Mouse (Mus musculus): ENCODE measurements around the gene E130309D02Rik. TPM values are rescaled to one million over a fixed set of nuclear protein-coding genes. Genes with fewer than 3 reads are reported as not detected.

The E130309D02Rik gene
- total and polyA plus RNA-seq, 2 experiments from 2014 or later, result 21.7 to 44.4 TPM

DNA sequence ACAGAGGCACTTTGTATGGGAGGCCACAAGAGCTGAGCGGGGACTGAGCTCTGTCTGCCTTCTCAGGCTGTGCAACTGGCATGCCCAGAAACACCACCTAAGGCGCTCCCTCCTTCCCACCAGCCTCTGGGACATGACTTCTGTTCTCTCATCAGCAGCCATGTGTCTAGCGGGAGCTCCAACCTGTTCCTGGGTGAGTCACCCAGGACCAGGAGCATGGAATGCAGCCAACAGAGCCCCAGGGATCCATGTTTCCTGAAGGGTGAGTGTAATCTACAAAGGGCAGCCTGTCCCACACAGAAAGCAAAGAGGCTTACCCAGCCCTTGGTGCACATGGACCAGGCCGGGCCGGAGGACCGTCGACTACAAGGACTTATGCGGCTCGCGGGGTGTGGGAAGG is 50.5 kb downstream of the E130309D02Rik start:
- Histone ChIP-seq H3K4me3 (ENCODE audit: low read length) (no peak overlapping the region), H3K9me3 (ENCODE audit: low read length) (no peaks in the 10 kb centered on the region), H3K4me2 (ENCODE audit: low read depth, low read length) (no peak overlapping the region), H3K27ac (no peak overlapping the region), H3K4me1 (ENCODE audit: insufficient read depth, low read length) (peaks cover 11% of the 10 kb centered on the region), H3K9ac (replicated peaks; ENCODE audit: low read length) (no peak overlapping the region), H3K27me3 (ENCODE audit: insufficient read depth, low read length) (no peaks in the 10 kb centered on the region), H3K36me3 (ENCODE audit: insufficient read depth, low read length) (peaks cover 19% of the 10 kb centered on the region)
- TF ChIP-seq CTCF (IDR thresholded peaks at IDR 0.05; ENCODE audit: low read depth), result no peak
- WGBS, result 90% methylated on average over 10 of the region's 10 CpGs
- ATAC-seq (no peak), DNase-seq (ENCODE audit: low spot score) (no peak)

DNA sequence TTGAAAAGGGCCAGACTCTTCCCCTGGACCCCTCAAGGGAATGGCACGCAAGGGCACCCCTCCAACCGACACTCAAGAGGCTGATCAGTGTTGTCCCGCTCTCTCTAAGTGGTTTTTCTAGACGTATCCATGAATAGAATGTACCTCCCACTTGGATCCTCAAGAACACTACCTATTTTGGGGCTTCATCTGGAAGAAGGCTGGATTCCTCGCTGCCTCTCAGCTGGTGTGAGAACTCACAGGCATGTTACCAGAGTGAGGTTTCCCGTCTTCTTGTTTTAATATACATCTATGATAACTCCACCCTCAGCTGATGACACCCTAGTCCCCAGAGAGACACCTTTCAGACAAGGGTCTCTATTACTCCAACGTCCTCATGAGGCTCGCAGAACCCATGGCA is 53.5 kb downstream of the E130309D02Rik start:
- TF ChIP-seq CTCF (IDR thresholded peaks at IDR 0.05; ENCODE audit: low read depth), result no peak
- Histone ChIP-seq H3K27me3 (ENCODE audit: insufficient read depth, low read length) (no peaks in the 10 kb centered on the region), H3K9me3 (ENCODE audit: low read length) (no peaks in the 10 kb centered on the region), H3K4me3 (ENCODE audit: low read length) (no peak overlapping the region), H3K36me3 (ENCODE audit: insufficient read depth, low read length) (peaks cover 29% of the 10 kb centered on the region), H3K9ac (replicated peaks; ENCODE audit: low read length) (no peak overlapping the region), H3K27ac (no peak overlapping the region), H3K4me1 (ENCODE audit: insufficient read depth, low read length) (no peaks in the 10 kb centered on the region), H3K4me2 (ENCODE audit: low read depth, low read length) (no peak overlapping the region)
- 96% methylated on average over 8 of the region's 8 CpGs for WGBS
- no peak for ATAC-seq
- DNase-seq (ENCODE audit: low spot score), result no peak

GRCm38 (mm10) chr5:143255802-143256201 is 59.4 kb downstream of the E130309D02Rik start:
- H3K9ac ChIP-seq (replicated peaks; ENCODE audit: low read length), result no peak overlapping the region
- H3K27me3 ChIP-seq (ENCODE audit: insufficient read depth, low read length), result no peaks in the 10 kb centered on the region; the same call in 1 of the 2 replicates
- no peak overlapping the region for H3K4me3 ChIP-seq (ENCODE audit: low read length)
- WGBS, result 90% methylated on average over 5 of the region's 5 CpGs
- H3K4me2 ChIP-seq (ENCODE audit: low read depth, low read length), result no peak overlapping the region
- no peak for DNase-seq (ENCODE audit: low spot score)
- no peak for TF ChIP-seq CTCF (IDR thresholded peaks at IDR 0.05; ENCODE audit: low read depth)
- peaks cover 54% of the 10 kb centered on the region for H3K36me3 ChIP-seq (ENCODE audit: insufficient read depth, low read length)
- no peak overlapping the region for H3K27ac ChIP-seq
- H3K9me3 ChIP-seq (ENCODE audit: low read length), result no peaks in the 10 kb centered on the region
- peaks cover 5% of the 10 kb centered on the region; the same call in 1 of the 2 replicates for H3K4me1 ChIP-seq (ENCODE audit: insufficient read depth, low read length)
- ATAC-seq, result no peak

DNA sequence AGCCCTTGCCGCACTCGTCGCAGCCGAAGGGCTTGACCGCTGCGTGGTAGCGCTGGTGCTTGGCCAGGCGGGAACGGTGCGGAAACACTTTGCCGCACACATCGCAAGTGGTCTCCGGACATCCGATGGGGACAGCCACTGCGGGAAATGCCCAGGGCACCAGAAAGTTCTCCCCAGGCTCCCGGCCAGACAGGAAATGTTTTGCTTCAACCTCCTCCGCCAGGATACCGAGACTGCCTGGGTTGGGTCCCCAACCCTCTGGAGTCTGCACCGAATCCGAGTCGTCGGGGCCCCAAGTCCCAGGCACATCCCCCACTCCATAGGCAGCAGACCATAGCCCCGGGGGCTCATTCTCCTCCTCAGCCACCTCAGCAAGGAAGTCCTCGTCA is 60.0 kb downstream of the E130309D02Rik start:
- DNase-seq (ENCODE audit: low spot score), result no peak
- no peak for ATAC-seq
- Histone ChIP-seq H3K4me2 (ENCODE audit: low read depth, low read length) (no peak overlapping the region), H3K36me3 (ENCODE audit: insufficient read depth, low read length) (peaks cover 54% of the 10 kb centered on the region), H3K9ac (replicated peaks; ENCODE audit: low read length) (no peak overlapping the region), H3K4me1 (ENCODE audit: insufficient read depth, low read length) (peaks cover 5% of the 10 kb centered on the region; the same call in 1 of the 2 replicates), H3K27me3 (ENCODE audit: insufficient read depth, low read length) (no peaks in the 10 kb centered on the region; the same call in 1 of the 2 replicates), H3K27ac (no peak overlapping the region), H3K9me3 (ENCODE audit: low read length) (no peaks in the 10 kb centered on the region), H3K4me3 (ENCODE audit: low read length) (no peak overlapping the region)
- no peak for TF ChIP-seq CTCF (IDR thresholded peaks at IDR 0.05; ENCODE audit: low read depth)
- WGBS, result 49% methylated on average over 24 of the region's 24 CpGs

DNA sequence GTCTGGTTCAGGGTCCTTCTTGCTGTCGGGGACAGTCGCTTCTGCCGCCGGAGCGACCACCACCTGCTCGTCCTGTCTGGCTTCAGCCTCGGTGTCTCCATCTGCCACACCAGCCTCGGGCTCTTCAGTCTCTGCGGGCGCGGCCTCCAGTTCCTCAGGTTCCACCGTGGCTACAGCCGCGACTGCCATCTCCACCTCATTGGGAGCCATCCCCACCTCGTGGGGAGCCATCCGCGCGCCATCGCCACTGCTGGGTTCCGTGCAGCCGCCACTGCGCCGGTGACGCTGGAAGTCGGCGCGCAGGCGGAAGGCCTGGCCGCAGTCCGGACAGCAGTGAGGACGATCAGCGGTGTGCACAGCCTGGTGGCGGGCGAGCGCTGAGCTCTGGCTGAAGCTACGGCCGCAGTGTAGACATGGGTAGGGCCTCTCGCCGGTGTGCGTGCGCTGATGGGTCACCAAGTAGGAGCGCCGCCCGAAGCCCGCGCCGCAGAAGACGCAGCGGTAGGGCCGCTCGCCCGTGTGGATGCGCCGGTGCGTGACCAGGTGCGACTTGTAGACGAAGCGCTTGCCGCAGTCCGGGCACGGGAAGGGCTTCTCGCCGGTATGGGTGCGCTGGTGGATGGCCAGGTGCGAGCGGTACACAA is 60.6 kb downstream of the E130309D02Rik start:
- Histone ChIP-seq H3K4me1 (ENCODE audit: insufficient read depth, low read length) (peaks cover 5% of the 10 kb centered on the region; the same call in 1 of the 2 replicates), H3K4me2 (ENCODE audit: low read depth, low read length) (peak overlapping the region; percentile 11; the same call in 1 of the 2 replicates), H3K9ac (replicated peaks; ENCODE audit: low read length) (no peak overlapping the region), H3K27ac (peak overlapping the region; percentile 48; the same call in 1 of the 2 replicates), H3K27me3 (ENCODE audit: insufficient read depth, low read length) (no peaks in the 10 kb centered on the region; the same call in 1 of the 2 replicates), H3K4me3 (ENCODE audit: low read length) (no peak overlapping the region), H3K36me3 (ENCODE audit: insufficient read depth, low read length) (peaks cover 52% of the 10 kb centered on the region), H3K9me3 (ENCODE audit: low read length) (no peaks in the 10 kb centered on the region)
- WGBS, result 27% methylated on average over 61 of the region's 66 CpGs
- ATAC-seq (no peak), DNase-seq (ENCODE audit: low spot score) (peak; percentile 53)
- no peak for TF ChIP-seq CTCF (IDR thresholded peaks at IDR 0.05; ENCODE audit: low read depth)

DNA sequence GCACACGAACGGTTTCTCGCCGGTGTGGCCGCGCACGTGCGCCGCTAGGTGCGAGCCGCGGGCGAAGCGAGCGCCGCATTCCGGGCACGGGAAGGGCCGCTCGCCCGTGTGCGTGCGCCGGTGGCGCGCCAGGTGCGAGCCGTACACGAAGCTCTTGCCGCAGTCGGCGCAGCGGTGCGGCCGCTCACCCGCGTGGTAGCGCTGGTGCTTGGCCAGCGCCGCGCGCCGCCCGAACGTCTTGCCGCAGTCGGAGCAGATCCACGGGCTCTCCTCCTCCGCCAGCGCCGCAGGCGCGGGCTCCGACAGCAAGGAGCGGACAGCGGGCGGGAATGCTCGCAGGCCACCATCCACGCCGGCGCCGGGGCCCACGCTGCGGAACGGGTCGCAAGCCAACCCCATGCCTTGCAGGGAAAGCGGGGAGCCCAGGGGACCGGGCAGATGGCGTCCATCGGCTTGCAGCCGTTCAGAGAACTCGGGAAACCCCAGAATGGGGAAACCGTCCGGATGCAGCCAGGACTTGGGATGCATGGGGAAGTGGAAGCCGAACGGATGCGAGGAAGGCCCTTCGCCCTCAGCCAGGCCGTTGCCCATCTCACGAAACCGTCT is 61.2 kb downstream of the E130309D02Rik start:
- peak overlapping the region; percentile 21; the same call in 1 of the 2 replicates for H3K9ac ChIP-seq (replicated peaks; ENCODE audit: low read length)
- WGBS, result 11% methylated on average over 77 of the region's 81 CpGs
- H3K4me2 ChIP-seq (ENCODE audit: low read depth, low read length), result peak overlapping the region; percentile 52
- H3K36me3 ChIP-seq (ENCODE audit: insufficient read depth, low read length), result peaks cover 49% of the 10 kb centered on the region
- ATAC-seq, result peak; percentile 33; the same call in 1 of the 2 replicates
- H3K4me3 ChIP-seq (ENCODE audit: low read length), result peak overlapping the region; percentile 29
- peak; percentile 68 for DNase-seq (ENCODE audit: low spot score)
- H3K27me3 ChIP-seq (ENCODE audit: insufficient read depth, low read length), result no peaks in the 10 kb centered on the region; the same call in 1 of the 2 replicates
- H3K4me1 ChIP-seq (ENCODE audit: insufficient read depth, low read length), result peaks cover 5% of the 10 kb centered on the region; the same call in 1 of the 2 replicates
- peak overlapping the region; percentile 48; the same call in 1 of the 2 replicates for H3K27ac ChIP-seq
- no peaks in the 10 kb centered on the region for H3K9me3 ChIP-seq (ENCODE audit: low read length)
- TF ChIP-seq CTCF (IDR thresholded peaks at IDR 0.05; ENCODE audit: low read depth), result no peak

All from hindbrain, postnatal 0 days (tissue).